Mouse (Mus musculus) embryo, embryonic 9.5 days (tissue): ENCODE results near the gene Kcnip2.
"Not testable (repeated sequence)": the region's sequence is repeated elsewhere in the genome, so short reads cannot be mapped to it uniquely, and the experiment has no call there.

Experiments
- DNase-seq: peaks from one replicate; pipeline ENCODE4 v3.0.0-alpha.2; 2017; ENCODE audit errors: extremely low spot score

The Kcnip2 gene

GRCm38 (mm10) chr19:45812115-45812514, 3.7 kb downstream of the Kcnip2 start:
- peak; percentile 58 for DNase-seq

- no peak for DNase-seq
Measured at GRCm38 (mm10) chr19:45811028-45811674, 4.7 kb downstream of the Kcnip2 start.

- no peak for DNase-seq
Measured at GRCm38 (mm10) chr19:45807732-45808131, 8.1 kb downstream of the Kcnip2 start.

- DNase-seq, result not testable (repeated sequence)
Measured at GRCm38 (mm10) chr19:45805817-45806216, 10.0 kb downstream of the Kcnip2 start.

GRCm38 (mm10) chr19:45804593-45805368, 11.1 kb downstream of the Kcnip2 start:
- DNase-seq, result peak; percentile 58

GRCm38 (mm10) chr19:45803408-45803807, 12.5 kb downstream of the Kcnip2 start:
- DNase-seq, result no peak

- no peak for DNase-seq
Measured at GRCm38 (mm10) chr19:45802702-45803101, 13.2 kb downstream of the Kcnip2 start.

GRCm38 (mm10) chr19:45796879-45797278, 19.0 kb downstream of the Kcnip2 start:
- DNase-seq, result no peak

GRCm38 (mm10) chr19:45796061-45796556, 19.8 kb downstream of the Kcnip2 start:
- peak; percentile 69 for DNase-seq

- DNase-seq, result no peak
Measured at GRCm38 (mm10) chr19:45795406-45795944, 20.4 kb downstream of the Kcnip2 start.

GRCm38 (mm10) chr19:45794718-45795117, 21.1 kb downstream of the Kcnip2 start:
- DNase-seq, result no peak

- no peak for DNase-seq
Measured at GRCm38 (mm10) chr19:45792404-45792803, 23.5 kb downstream of the Kcnip2 start.

GRCm38 (mm10) chr19:45789888-45790874, 25.7 kb downstream of the Kcnip2 start:
- no peak for DNase-seq

- DNase-seq, result no peak
Measured at GRCm38 (mm10) chr19:45789365-45789764, 26.5 kb downstream of the Kcnip2 start.

GRCm38 (mm10) chr19:45788337-45788736, 27.5 kb downstream of the Kcnip2 start:
- no peak for DNase-seq

- no peak for DNase-seq
Measured at GRCm38 (mm10) chr19:45787450-45787849, 28.4 kb downstream of the Kcnip2 start.

- DNase-seq, result no peak
Measured at GRCm38 (mm10) chr19:45785470-45785869, 30.4 kb downstream of the Kcnip2 start.

- no peak for DNase-seq
Measured at GRCm38 (mm10) chr19:45783933-45784576, 31.8 kb downstream of the Kcnip2 start.

- DNase-seq, result peak; percentile 98
Measured at GRCm38 (mm10) chr19:45783181-45783932, 32.5 kb downstream of the Kcnip2 start, which contains the start of gene Mgea5. Mgea5 (minus strand) TSS chr19:45783837.
